Mouse (Mus musculus) small intestine, adult 2 months (tissue): Measurements from ENCODE around the gene Mok.

Source experiments
- CTCF ChIP-seq: fragments of 200-500 bp; IDR thresholded peaks from 2 replicates; pipeline ENCODE4 v1.5.1; 2012; ENCODE audit warnings: low read depth, mild to moderate bottlenecking, control low read depth, inconsistent platforms, low read length, moderate library complexity, mixed read lengths; ENCODE audit not compliant: insufficient replicate concordance, insufficient read length; ENCODE audit errors: extremely low read depth
- POLR2A ChIP-seq: fragments of 200-500 bp; IDR thresholded peaks from 2 replicates; pipeline ENCODE4 v1.6.1; 2012; ENCODE audit warnings: low read depth, mild to moderate bottlenecking, control low read depth, inconsistent platforms, low read length, moderate library complexity

DNA sequence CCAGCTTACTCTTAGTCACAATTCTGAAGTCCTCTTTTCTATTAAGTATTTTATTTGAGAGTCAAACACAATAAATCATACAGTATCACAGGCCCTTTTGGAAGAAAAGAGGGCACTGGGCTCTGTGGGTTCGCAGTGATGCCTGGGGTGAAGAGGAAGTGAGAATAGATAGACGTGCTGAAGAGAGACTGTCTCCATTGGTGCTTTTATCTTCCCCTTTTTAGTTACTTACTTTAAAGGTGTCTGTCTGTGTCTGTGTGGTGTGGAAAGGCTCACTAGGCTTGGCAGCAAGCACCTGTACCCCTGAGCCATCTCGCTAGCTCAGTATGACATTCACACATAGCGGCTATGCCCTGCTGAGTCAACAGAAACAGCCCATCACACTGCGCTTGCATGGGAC is 62.9 kb downstream of the Mok start:
- no peak for TF ChIP-seq CTCF
- TF ChIP-seq POLR2A = no peak
